Comparison of ENCODE assay signal across 14 mouse cellular contexts in the genomic region with DNA sequence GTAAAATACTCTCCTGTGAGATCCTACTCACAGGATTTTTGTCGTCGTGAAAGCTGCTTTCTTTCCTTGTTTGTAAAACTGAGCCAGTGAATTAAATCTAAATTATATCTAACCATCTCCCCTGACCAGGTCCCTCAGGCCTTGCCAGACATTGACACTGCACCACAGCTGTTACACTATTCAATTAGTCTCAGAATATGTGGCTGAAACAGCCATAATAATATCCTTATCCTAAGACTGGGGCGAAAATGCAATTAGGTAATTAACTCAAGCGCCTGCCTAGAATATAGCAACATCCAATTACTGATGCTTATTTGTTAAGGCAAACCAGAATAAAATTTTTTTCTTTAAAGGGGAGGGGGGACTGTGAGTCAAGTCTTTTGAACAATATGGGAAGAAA.
"Had no signal": no experiment of that assay in that cellular context is flagged by ENCODE, and none has a peak within 500 bp of the region (broad histone marks: within the 10 kb centered on the region; RNA-seq: fewer than 3 reads in every experiment).

No protein-coding gene starts in this region.

- H3K27ac ChIP-seq: kidney, postnatal 0 days; limb, embryonic 13.5 days; liver, embryonic 15.5 days; stomach, postnatal 0 days had no signal

- H3K9me3 ChIP-seq: limb, embryonic 13.5 days; liver, embryonic 15.5 days had no signal

- H3K36me3 ChIP-seq: limb, embryonic 13.5 days; liver, embryonic 15.5 days had no signal

- H3K4me3 ChIP-seq: limb, embryonic 13.5 days; liver, embryonic 15.5 days had no signal

- H3K27me3 ChIP-seq: limb, embryonic 13.5 days; liver, embryonic 15.5 days had no signal

- H3K4me1 ChIP-seq: limb, embryonic 13.5 days; liver, embryonic 15.5 days had no signal

- DNase-seq: kidney, adult 9 months; kidney, postnatal 36 days; layer of hippocampus, adult 9-11 months; left cerebral cortex, postnatal 4 days; lung, adult 2 months; lung, postnatal 36 days; thymus, postnatal 4 days had no signal

- H3K4me2 ChIP-seq: limb, embryonic 13.5 days; liver, embryonic 11.5 days; liver, embryonic 15.5 days had no signal

- H3K9ac ChIP-seq: limb, embryonic 13.5 days; liver, embryonic 15.5 days had no signal

- ATAC-seq: lung, postnatal 0 days; midbrain, embryonic 16.5 days had no signal
